Mouse (Mus musculus) CH12.LX (cell line): ENCODE measurements at regions not wholly inside any gene's neighbourhood (a gene's known extent, or its start where the extent isn't known, plus 50 kb on each side); places are given as distances from the start of the nearest gene placed in this dataset.

ENCODE experiments used
- DNase-seq: peaks from one replicate; pipeline ENCODE4 v3.0.0-alpha.2; 2013; ENCODE audit errors: extremely low read depth
- H3K27ac ChIP-seq: 2 replicates; pipeline ENCODE4 v1.5.1; 2012; ENCODE audit warnings: low read depth, mild to moderate bottlenecking, control low read depth, moderate library complexity; ENCODE audit not compliant: insufficient read depth
- H3K27me3 ChIP-seq: replicated peaks from 2 replicates; pipeline ENCODE3; 2012; ENCODE audit warnings: inconsistent platforms
- H3K36me3 ChIP-seq, 2 experiments: replicated peaks in 1 of 2; 2 replicates each; pipeline versions ENCODE3 to v1.6.1; 2012; ENCODE audit warnings: inconsistent platforms in 1 of 2, low read length in 1 of 2, mild to moderate bottlenecking in 1 of 2, mixed read lengths in 1 of 2, moderate library complexity in 1 of 2; ENCODE audit not compliant: control insufficient read depth in 1 of 2, insufficient read depth in 1 of 2
- H3K4me1 ChIP-seq, 2 experiments: 2 replicates each; pipeline ENCODE4 v1.6.1; 2012; ENCODE audit warnings: inconsistent platforms in 1 of 2, moderate library complexity in 1 of 2; ENCODE audit not compliant: insufficient read depth in 2 of 2, control insufficient read depth in 1 of 2
- H3K4me2 ChIP-seq: 2 replicates; pipeline ENCODE4 v1.6.1; 2012; ENCODE audit warnings: low read depth, mild to moderate bottlenecking, control low read depth; ENCODE audit not compliant: poor library complexity, insufficient read depth, severe bottlenecking
- H3K4me3 ChIP-seq, 3 experiments: fragments of 150-350 bp in 1 of 3; sonication (generic) in 1 of 3; replicated peaks in 1 of 3; 2 replicates each; pipeline versions ENCODE3 to v1.5.1; 2011 to 2012; ENCODE audit warnings: low read depth in 2 of 3, low read length in 2 of 3, mild to moderate bottlenecking in 2 of 3, moderate library complexity in 2 of 3, control low read depth in 1 of 3, improper control_type of control experiment in 1 of 3, inconsistent platforms in 1 of 3, mixed read lengths in 1 of 3; ENCODE audit not compliant: poor library complexity in 1 of 3
- H3K79me2 ChIP-seq: replicated peaks from 2 replicates; pipeline ENCODE4 v1.6.1; 2012; ENCODE audit warnings: mild to moderate bottlenecking, moderate library complexity; ENCODE audit not compliant: control insufficient read depth, poor library complexity, insufficient read depth, severe bottlenecking; ENCODE audit errors: extremely low read depth
- H3K9ac ChIP-seq: 2 replicates; pipeline ENCODE4 v1.6.1; 2012; ENCODE audit warnings: low read depth, mild to moderate bottlenecking, control low read depth, moderate library complexity; ENCODE audit not compliant: insufficient read depth
- H3K9me3 ChIP-seq: replicated peaks from 2 replicates; pipeline ENCODE3; 2012; ENCODE audit warnings: low read length, inconsistent platforms, mixed read lengths
- BHLHE40 ChIP-seq: IDR thresholded peaks from 2 replicates; pipeline ENCODE4 v1.6.1; 2011; ENCODE audit warnings: mild to moderate bottlenecking, low read depth, low read length, improper control_type of control experiment
- CHD1 ChIP-seq: IDR thresholded peaks from 2 replicates; pipeline ENCODE4 v1.6.1; 2012; ENCODE audit warnings: low read depth, low read length, improper control_type of control experiment, inconsistent platforms
- EP300 ChIP-seq: IDR thresholded peaks from 2 replicates; pipeline ENCODE4 v1.6.1; 2011; ENCODE audit warnings: low read length, improper control_type of control experiment
- HCFC1 ChIP-seq: IDR thresholded peaks from 2 replicates; pipeline ENCODE4 v1.6.1; 2012; ENCODE audit warnings: low read depth, mild to moderate bottlenecking, inconsistent platforms, low read length, improper control_type of control experiment
- IRF4 ChIP-seq: IDR thresholded peaks from 2 replicates; pipeline ENCODE4 v1.6.1; 2014; ENCODE audit warnings: low read depth, mild to moderate bottlenecking, inconsistent platforms, low read length, improper control_type of control experiment
- JUN ChIP-seq: IDR thresholded peaks from 2 replicates; pipeline ENCODE4 v1.6.1; 2011; ENCODE audit warnings: low read depth, mild to moderate bottlenecking, low read length, improper control_type of control experiment, moderate library complexity; ENCODE audit not compliant: insufficient read depth
- MAX ChIP-seq: IDR thresholded peaks from 2 replicates; pipeline ENCODE4 v1.6.1; 2011; ENCODE audit warnings: low read length, improper control_type of control experiment
- MYC ChIP-seq: IDR thresholded peaks from 2 replicates; pipeline ENCODE4 v1.6.1; 2011; ENCODE audit warnings: low read depth, mild to moderate bottlenecking, improper control_type of control experiment, low read length
- NRF1 ChIP-seq: IDR thresholded peaks from 2 replicates; pipeline ENCODE4 v1.6.1; 2014; ENCODE audit warnings: low read depth, mild to moderate bottlenecking, inconsistent platforms, low read length, improper control_type of control experiment, moderate library complexity
- PAX5 ChIP-seq: IDR thresholded peaks from 2 replicates; pipeline ENCODE4 v1.6.1; 2012; ENCODE audit warnings: low read length, inconsistent platforms, mixed read lengths
- POLR2A ChIP-seq: IDR thresholded peaks from 2 replicates; pipeline ENCODE4 v1.6.1; 2011; ENCODE audit warnings: low read depth, mild to moderate bottlenecking, improper control_type of control experiment, low read length
- RCOR1 ChIP-seq: conservative IDR thresholded peaks from 2 replicates; pipeline ENCODE4 v1.6.1; 2012; ENCODE audit warnings: low read depth, mild to moderate bottlenecking, inconsistent platforms, low read length, improper control_type of control experiment
- SIN3A ChIP-seq: IDR thresholded peaks from 2 replicates; pipeline ENCODE4 v1.6.1; 2012; ENCODE audit warnings: low read length, improper control_type of control experiment, inconsistent platforms
- TBP ChIP-seq: conservative IDR thresholded peaks from 2 replicates; pipeline ENCODE4 v1.6.1; 2011; ENCODE audit warnings: low read depth, low read length, improper control_type of control experiment
- UBTF ChIP-seq: IDR thresholded peaks from 2 replicates; pipeline ENCODE4 v1.6.1; 2012; ENCODE audit warnings: low read depth, mild to moderate bottlenecking, inconsistent platforms, low read length, improper control_type of control experiment, moderate library complexity
- USF1 ChIP-seq: IDR thresholded peaks from 2 replicates; pipeline ENCODE4 v1.6.1; 2014; ENCODE audit warnings: low read depth, mild to moderate bottlenecking, inconsistent platforms, low read length, improper control_type of control experiment
- ZKSCAN1 ChIP-seq: IDR thresholded peaks from 2 replicates; pipeline ENCODE4 v1.6.1; 2012; ENCODE audit warnings: low read depth, inconsistent platforms, low read length, improper control_type of control experiment, borderline replicate concordance
- ZMIZ1 ChIP-seq: IDR thresholded peaks from 2 replicates; pipeline ENCODE4 v1.6.1; 2012; ENCODE audit warnings: low read depth, mild to moderate bottlenecking, inconsistent platforms, low read length, improper control_type of control experiment
- ZNF384 ChIP-seq: IDR thresholded peaks from 2 replicates; pipeline ENCODE4 v1.6.1; 2012; ENCODE audit warnings: low read depth, low read length, improper control_type of control experiment, inconsistent platforms
- dilution Hi-C: fragments of 300-500 bp; cut with MboI; formaldehyde crosslinking; loops from 2 replicates; pipeline ENCODE4 v1.14.3; 2020; ENCODE audit warnings: low sequenced_read_pairs; ENCODE audit not compliant: extremely low pct_unique_long_range_greater_than_20kb, extremely low pct_ligation_motif_present
- in situ Hi-C: fragments of 300-500 bp; cut with MboI; formaldehyde crosslinking; loops from 3 replicates; pipeline ENCODE4 v1.14.3; 2019; ENCODE audit warnings: low sequenced_read_pairs, low pct_ligation_motif_present, low pct_unique_long_range_greater_than_20kb, mixed read lengths

DNA sequence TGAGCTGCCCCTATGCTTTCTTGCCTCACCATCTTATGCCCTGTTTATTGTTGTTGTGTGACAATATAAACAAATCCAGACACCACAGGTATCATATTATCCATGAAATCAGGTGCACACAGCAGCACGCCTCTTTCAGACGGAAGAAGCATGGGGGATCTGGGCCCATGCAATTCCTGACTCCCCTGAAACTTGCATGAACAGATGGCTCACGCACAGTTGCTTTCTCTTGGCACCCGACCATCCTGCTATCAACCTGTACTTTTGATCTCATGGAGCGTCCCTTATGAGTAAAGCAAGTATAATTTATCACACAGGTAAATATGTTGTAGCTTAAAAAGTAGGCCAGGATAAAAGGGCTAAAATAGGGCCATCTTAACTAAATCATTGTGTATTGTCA, 674.1 kb downstream of the Pdcd6ip start:
- dilution Hi-C loops (no loop called here), in situ Hi-C loops (no loop called here)
- Histone ChIP-seq H3K4me2 (no peak overlapping the region), H3K4me1 (no peaks in the 10 kb centered on the region), H3K79me2 (no peaks in the 10 kb centered on the region), H3K9me3 (peaks cover 64% of the 10 kb centered on the region), H3K27ac (no peak overlapping the region), H3K36me3 (no peaks in the 10 kb centered on the region), H3K27me3 (no peaks in the 10 kb centered on the region), H3K9ac (no peak overlapping the region), H3K4me3 (no peak overlapping the region)
- no peak for DNase-seq
- TF ChIP-seq MAX, result no peak
- no peak for TF ChIP-seq NRF1
- no peak for TF ChIP-seq UBTF
- no peak for TF ChIP-seq CHD1
- TF ChIP-seq POLR2A, result no peak

DNA sequence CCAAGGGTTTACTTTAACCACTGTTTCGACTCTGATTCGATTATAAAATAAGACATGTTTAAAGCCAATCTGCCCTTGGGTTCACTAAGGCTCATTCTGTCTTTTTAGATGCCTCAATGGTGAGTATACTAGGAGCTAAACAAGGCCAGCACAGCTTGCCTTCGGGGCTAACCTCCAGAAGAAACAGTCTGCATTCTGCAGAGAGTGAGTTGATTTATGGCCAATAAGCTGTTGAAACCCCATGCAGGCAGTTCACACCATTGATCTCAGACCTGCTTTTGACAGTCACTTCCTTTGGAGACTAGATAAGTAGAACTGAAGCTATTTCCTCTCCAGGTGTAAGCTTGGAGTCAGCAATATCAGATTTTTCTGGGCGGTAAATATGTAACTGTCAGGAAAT, 679.0 kb downstream of the Pdcd6ip start:
- in situ Hi-C loops (no loop called here), dilution Hi-C loops (no loop called here)
- no peak for DNase-seq
- TF ChIP-seq ZMIZ1 (no peak), MYC (no peak), JUN (no peak), PAX5 (no peak), ZNF384 (no peak), USF1 (no peak), HCFC1 (no peak), EP300 (no peak), SIN3A (no peak), RCOR1 (no peak), IRF4 (no peak), NRF1 (no peak), UBTF (no peak), BHLHE40 (no peak)
- no peak overlapping the region for H3K27ac ChIP-seq
- H3K4me2 ChIP-seq, result no peak overlapping the region
- no peaks in the 10 kb centered on the region for H3K36me3 ChIP-seq
- H3K27me3 ChIP-seq, result no peaks in the 10 kb centered on the region
- H3K9me3 ChIP-seq, result peaks cover 61% of the 10 kb centered on the region
- H3K9ac ChIP-seq, result no peak overlapping the region
- no peak overlapping the region for H3K4me3 ChIP-seq
- no peaks in the 10 kb centered on the region for H3K4me1 ChIP-seq
- H3K79me2 ChIP-seq, result no peaks in the 10 kb centered on the region

DNA sequence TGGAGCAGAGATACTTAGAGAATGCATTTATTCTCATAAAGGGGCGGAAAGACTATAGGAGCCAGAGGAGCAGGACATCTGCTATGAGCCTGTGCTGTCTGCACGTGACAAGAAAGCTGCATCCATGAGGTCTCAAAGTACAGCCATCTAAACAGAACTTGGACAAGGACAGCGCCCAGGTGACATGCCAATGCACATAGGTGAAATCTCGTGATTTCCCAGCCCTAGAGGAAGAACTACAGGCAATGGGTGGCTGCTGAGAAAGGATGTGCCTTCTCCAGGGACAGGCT, 681.2 kb downstream of the Pdcd6ip start:
- peaks cover 54% of the 10 kb centered on the region for H3K9me3 ChIP-seq
- no peak for DNase-seq
- no peak overlapping the region for H3K4me3 ChIP-seq
- H3K4me1 ChIP-seq, result no peaks in the 10 kb centered on the region
- H3K79me2 ChIP-seq, result no peaks in the 10 kb centered on the region
- H3K4me2 ChIP-seq, result no peak overlapping the region
- dilution Hi-C loops, result no loop called here
- no peaks in the 10 kb centered on the region for H3K27me3 ChIP-seq
- in situ Hi-C loops, result no loop called here
- no peak overlapping the region for H3K9ac ChIP-seq
- no peak for TF ChIP-seq JUN
- TF ChIP-seq TBP, result no peak
- no peak for TF ChIP-seq NRF1
- no peak for TF ChIP-seq ZKSCAN1
- no peaks in the 10 kb centered on the region for H3K36me3 ChIP-seq
- no peak overlapping the region for H3K27ac ChIP-seq
